Mouse (Mus musculus): ENCODE results near the gene Prmt9.

Prmt9 gene

DNA sequence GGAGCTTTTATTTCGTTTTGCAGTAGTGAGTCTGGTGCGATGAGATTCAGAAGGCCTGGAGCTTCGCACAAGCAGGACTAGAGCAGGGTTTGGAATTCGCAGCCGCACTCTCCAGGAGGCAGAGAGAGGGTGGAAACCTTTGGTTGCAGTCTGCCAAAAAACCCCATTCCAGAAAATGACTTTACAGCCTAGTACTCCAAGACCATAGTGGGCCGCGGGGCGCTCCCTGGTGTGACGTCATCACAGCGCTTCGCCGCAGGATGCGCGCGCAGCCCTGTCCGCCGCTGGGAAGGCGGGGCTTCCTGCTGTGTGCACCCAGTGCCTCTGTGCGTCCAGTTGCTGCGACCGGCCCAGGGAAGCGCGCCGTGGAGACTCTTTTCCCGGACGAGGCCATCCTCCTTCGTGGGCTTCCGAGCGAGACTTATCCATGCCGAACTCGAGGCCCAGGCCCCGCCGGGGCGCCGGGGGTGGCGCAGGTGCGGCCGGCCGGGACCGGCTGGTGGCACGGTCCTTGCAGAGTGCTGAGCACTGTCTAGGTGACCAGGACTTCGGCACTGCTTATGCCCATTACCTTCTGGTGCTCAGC lies at the start of gene Prmt9:
Gene Prmt9, plus strand, starts transcription at position 277 of the 586 bp plus-strand sequence.
- DNase-seq (ENCODE audit: low read depth, low spot score), result peak; percentile 80

DNA sequence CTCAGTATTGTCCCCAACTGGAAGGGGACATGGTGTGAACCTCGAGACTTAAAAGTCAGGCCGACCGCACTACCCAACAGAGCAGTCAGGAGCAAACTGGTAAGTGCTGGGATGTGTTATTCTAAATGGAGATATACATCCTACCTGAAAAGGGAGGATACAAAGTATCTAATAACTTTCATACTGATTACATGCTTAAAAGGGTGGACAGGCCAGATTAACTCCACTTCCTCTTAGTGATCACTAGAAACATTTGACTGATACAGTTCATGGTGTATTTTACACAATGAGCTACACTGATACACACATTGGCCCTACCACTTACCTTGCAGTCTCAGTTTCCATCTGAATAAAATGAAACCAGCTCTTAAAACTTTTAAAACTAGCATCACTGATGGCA lies 48.9 kb upstream of the Prmt9 start:
- no peak for DNase-seq (ENCODE audit: low read depth, low spot score)

DNA sequence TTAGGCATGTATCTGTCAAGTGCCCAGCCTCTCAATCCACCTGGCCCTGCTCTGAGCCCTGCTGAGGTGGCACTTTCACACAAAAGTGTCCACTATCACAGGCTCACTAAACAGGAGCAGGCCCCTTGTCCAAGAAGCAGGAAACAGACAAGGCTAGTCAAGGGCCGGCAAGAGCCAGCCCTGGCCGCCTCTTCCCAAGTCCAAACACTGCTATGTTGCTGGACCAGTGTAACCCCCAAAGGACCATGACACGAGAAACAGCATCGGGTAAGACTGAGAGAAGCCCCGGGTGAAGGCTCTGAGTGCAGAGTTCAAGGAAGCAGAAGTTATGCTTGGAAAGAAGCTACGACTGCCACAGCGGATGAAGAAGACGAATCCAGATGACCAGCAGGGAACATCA lies 48.1 kb upstream of the Prmt9 start:
- DNase-seq (ENCODE audit: low read depth, low spot score), result no peak

DNA sequence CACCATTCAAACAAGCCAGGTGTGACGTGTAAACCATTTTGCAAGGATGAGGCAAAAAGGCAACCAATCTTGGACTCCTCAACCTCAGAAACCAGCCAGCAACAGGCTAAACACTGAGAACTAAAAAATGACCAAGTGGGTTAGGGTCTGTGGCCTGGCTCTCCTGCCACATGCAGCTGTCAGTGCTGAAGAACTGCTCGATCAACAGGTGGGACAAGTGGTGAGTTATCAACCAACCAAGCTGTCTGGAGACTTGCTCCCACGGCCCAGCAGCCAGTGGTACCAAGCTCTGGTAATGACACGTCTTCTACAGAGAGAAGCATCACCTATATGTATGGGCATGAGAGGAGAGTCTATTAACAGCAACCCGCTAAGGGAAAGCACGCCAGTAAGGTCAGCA lies 46.6 kb upstream of the Prmt9 start:
- DNase-seq (ENCODE audit: low read depth, low spot score), result no peak

DNA sequence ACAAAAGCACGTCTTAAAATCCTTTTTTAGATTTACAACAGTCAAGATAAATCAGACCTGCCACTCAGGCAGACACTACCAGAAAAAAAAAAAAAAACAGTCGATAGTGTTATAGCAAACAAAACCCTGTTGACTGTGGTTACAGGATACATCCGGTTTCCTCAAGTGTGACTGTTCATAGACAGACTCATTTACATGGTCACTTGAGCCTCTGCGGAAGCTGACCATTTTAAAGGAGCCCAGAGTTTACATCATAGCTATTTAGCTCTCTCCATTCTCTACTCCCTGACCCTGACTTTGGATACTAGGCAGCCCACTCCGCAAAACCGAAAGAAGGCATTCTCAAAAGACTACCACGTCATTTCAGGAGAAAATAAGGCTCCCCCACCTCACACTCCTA lies 42.7 kb upstream of the Prmt9 start:
- no peak for DNase-seq (ENCODE audit: low read depth, low spot score)

DNA sequence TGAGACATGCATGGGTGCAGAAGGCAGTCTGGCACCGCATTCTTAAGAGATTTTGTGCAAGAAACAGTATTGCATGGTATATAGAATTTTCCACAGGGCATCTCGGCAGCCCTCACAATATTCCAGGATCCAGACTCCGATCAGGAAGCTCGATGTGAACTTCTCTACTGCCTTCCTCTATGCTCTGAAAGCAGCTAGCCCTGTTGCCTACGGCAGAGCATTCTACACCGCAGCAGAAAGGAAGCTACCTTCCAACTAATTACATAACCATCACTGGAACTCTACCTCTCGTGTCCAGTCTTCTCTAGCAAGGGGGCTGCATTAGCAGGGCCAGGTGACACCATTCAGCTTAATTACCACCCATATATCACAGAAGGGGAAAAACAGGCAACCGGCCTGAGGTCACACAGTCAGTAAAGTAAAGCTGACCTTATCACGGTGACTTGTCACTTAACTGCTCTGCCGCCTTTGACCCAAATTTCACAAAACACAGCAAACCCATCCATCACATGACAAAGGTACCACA lies 41.6 kb upstream of the Prmt9 start:
- no peak for DNase-seq (ENCODE audit: low read depth, low spot score)

- DNase-seq (ENCODE audit: low read depth, low spot score), result no peak
These were observed 40.2 kb upstream of the Prmt9 start for GRCm38 (mm10) chr8:77509044-77509443.

DNA sequence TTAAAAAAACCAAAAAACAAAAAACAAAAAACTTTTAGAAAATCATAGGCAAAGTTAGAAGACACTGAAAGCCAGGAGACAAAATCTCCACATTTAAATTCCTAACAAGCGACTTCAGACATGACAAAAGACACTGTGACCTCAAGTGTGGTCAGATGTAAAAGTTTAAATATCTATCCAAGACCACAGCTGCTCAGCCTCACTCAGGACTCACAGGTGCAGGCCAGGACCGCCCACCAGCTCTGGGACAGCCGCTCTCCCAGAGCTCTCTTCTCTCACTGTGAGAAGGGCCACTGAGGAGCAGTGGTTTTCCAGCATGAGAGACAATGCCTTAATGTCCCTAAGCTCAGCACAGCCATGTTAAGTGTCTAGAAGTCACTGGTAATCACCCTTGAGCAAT lies 38.8 kb upstream of the Prmt9 start:
- no peak for DNase-seq (ENCODE audit: low read depth, low spot score)

GRCm38 (mm10) chr8:77511750-77512493 lies 37.3 kb upstream of the Prmt9 start:
- DNase-seq (ENCODE audit: low read depth, low spot score), result no peak

- no peak for DNase-seq (ENCODE audit: low read depth, low spot score)
These were observed 34.0 kb upstream of the Prmt9 start for GRCm38 (mm10) chr8:77515201-77515600.

DNA sequence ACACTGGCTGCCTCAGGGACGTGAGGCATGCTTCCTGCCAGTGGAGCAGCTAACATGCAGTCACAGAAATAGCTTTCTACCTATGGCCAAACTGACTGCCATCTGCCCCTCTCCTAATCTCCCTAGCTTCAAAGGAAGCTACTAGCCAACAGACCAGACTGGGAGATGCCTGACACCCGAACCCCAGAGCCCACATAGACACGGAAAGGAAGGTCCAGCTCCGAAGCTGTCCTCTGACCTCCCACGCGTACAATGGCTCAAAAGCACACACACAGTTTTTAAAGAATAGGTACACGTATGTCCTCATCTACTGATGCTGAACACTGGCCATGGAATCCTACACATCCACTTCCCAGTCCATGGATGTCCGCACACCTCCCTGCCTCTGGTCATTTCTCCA lies 33.4 kb upstream of the Prmt9 start:
- no peak for DNase-seq (ENCODE audit: low read depth, low spot score)

- DNase-seq (ENCODE audit: low read depth, low spot score), result no peak
These were observed 32.4 kb upstream of the Prmt9 start for GRCm38 (mm10) chr8:77516845-77517244.

GRCm38 (mm10) chr8:77517301-77518200 lies 31.6 kb upstream of the Prmt9 start, which contains the start of gene Arhgap10:
TSS of gene Arhgap10 (minus strand) at chr8:77517953.
- DNase-seq (ENCODE audit: low read depth, low spot score), result peak; percentile 50

GRCm38 (mm10) chr8:77518201-77519115 lies 30.7 kb upstream of the Prmt9 start:
- no peak for DNase-seq (ENCODE audit: low read depth, low spot score)

- DNase-seq (ENCODE audit: low read depth, low spot score), result no peak
These were observed 28.6 kb upstream of the Prmt9 start for GRCm38 (mm10) chr8:77520601-77521000.

DNA sequence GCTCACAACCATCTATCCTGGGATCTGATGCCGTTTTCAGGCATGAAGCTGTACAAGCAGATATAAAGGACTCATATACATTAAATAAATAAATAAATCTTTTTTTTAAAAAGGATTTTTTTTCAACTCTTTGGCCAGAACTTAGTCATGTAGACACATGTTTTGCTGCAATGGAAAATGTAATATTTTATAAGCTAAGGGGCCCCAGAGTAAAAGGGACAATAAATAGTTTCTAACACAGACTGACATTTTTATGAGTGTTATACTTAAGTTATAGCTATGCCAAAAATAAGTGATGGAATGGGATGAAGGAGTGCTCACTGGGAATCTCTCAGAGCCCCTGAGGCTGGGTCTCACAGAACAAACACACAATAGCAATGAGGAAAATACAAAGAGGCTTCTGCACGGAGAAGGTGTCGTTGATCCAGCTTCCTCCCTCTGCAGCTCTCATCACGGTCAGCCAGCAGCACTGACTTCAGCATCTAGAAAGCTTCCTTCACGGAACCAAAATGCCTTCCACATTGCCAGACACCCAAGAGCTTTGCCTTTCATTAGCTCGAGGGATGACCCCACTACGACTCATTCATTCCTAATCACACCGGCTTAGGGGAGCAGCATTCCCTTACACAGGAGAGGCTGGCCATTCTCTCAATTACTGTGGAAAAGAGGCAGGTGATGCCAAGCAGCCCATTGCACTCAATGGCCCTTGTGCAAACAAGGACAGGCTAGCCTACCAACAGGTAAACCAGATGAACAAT lies 28.0 kb upstream of the Prmt9 start:
- no peak for DNase-seq (ENCODE audit: low read depth, low spot score)

GRCm38 (mm10) chr8:77522984-77523383 lies 26.2 kb upstream of the Prmt9 start:
- DNase-seq (ENCODE audit: low read depth, low spot score), result no peak

DNA sequence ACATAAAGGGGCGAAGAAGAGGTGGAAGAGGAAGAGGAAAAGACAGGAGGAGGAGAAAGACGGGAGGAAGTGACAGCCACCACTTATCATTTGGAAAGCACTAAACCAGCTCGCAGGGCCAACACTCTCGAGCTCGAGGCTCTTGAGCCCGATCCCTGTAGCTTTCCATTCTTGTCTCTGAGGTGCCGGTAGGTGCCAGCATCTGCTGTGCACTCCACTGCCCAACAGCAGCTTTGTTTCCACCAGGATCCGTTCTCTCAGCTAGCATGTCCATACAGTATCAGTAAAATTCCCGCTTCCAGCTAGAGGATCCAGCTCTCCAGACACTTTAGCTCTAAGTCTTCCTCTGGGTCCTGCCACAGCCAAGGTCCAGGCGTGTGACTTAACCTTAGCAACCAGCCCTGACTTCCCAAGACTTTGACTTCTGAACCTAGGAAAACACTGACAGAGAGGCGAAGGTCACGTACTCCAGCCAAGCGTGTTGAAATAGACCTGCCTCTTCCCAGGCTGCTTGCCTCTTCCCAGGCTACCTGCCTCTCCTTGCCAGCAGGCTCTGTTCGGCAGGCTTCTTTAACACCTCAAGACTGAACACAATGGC lies 25.1 kb upstream of the Prmt9 start:
- DNase-seq (ENCODE audit: low read depth, low spot score), result no peak

GRCm38 (mm10) chr8:77524906-77525305 lies 24.3 kb upstream of the Prmt9 start:
- no peak for DNase-seq (ENCODE audit: low read depth, low spot score)

GRCm38 (mm10) chr8:77526130-77526529 lies 23.1 kb upstream of the Prmt9 start:
- DNase-seq (ENCODE audit: low read depth, low spot score), result no peak
